Comparison of ENCODE assay signal across 15 mouse cellular contexts in the genomic region with DNA sequence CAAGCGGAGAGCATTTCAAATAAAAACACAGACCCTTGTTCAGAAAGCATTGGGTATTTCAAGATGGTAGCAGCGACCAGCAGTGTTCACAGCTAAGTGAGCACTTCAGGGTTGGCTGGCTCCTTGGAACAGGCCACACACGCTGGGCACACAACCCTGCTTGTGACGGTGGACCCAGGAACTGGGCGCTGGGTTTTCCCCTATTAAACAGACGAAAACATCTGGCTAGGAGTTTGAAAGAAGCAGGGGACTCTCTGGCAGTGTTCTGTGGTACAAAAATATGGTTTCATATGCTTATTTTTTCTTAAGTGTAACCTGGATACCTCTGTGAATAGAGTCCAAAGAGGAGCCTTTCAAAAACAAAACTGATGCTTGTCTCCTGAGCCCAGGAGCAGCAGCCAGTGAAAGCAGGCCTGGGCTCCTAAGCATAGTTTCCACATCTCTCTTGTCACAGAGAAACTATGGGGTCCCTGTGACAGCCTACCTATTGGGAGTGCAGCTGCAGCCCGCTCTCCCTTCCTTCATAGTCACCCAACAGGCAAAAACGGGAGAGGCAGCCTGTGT.
"Had no signal": no experiment of that assay in that cellular context is flagged by ENCODE, and none has a peak within 500 bp of the region (broad histone marks: within the 10 kb centered on the region; RNA-seq: fewer than 3 reads in every experiment).

No protein-coding gene starts in this region.

- H3K9ac ChIP-seq: neural tube, embryonic 15.5 days; stomach, embryonic 15.5 days had no signal

- H3K36me3 ChIP-seq: neural tube, embryonic 15.5 days; stomach, embryonic 15.5 days had no signal

- H3K4me1 ChIP-seq: neural tube, embryonic 15.5 days; stomach, embryonic 15.5 days had no signal

- H3K4me2 ChIP-seq: neural tube, embryonic 15.5 days; stomach, embryonic 15.5 days had no signal

- H3K4me3 ChIP-seq: neural tube, embryonic 15.5 days; stomach, embryonic 15.5 days had no signal

- H3K27ac ChIP-seq: neural tube, embryonic 15.5 days; stomach, embryonic 15.5 days; stomach, postnatal 0 days had no signal

- H3K9me3 ChIP-seq: neural tube, embryonic 15.5 days; stomach, embryonic 15.5 days had no signal

- H3K27me3 ChIP-seq: neural tube, embryonic 15.5 days; stomach, embryonic 15.5 days had no signal

- DNase-seq: retina, postnatal 1 day; right cerebral cortex, adult 18-20 months; right cerebral cortex, postnatal 14 days; right cerebral cortex, postnatal 25 days; right cerebral cortex, postnatal 4 days; spleen, adult 18-20 months; thymus, adult 18-20 months; thymus, adult 2 months; thymus, postnatal 14 days; thymus, postnatal 25 days; thymus, postnatal 36 days; thymus, postnatal 4 days had no signal
